Mouse (Mus musculus) adipocyte (in vitro differentiated cells): Measurements from ENCODE around the gene Xpc.
"Not testable (repeated sequence)": the region's sequence is repeated elsewhere in the genome, so short reads cannot be mapped to it uniquely, and the experiment has no call there.

Experiments used
- DNase-seq: peaks from one replicate; pipeline ENCODE4 v3.0.0-alpha.2; 2016; ENCODE audit warnings: low spot score

The Xpc gene

GRCm38 (mm10) chr6:91472319-91472718 is 43.4 kb downstream of the Xpc start:
- DNase-seq = no peak

- DNase-seq = not testable (repeated sequence)
Observed at GRCm38 (mm10) chr6:91471427-91471826, 44.3 kb downstream of the Xpc start.

- DNase-seq = no peak
Observed at GRCm38 (mm10) chr6:91470712-91471111, 45.0 kb downstream of the Xpc start.

GRCm38 (mm10) chr6:91467106-91467505 is 48.6 kb downstream of the Xpc start:
- no peak for DNase-seq

- no peak for DNase-seq
Observed at GRCm38 (mm10) chr6:91465756-91466155, 49.9 kb downstream of the Xpc start.

GRCm38 (mm10) chr6:91459471-91459870 is 56.2 kb downstream of the Xpc start:
- peak; percentile 41 for DNase-seq

- no peak for DNase-seq
Observed at GRCm38 (mm10) chr6:91454546-91454945, 61.1 kb downstream of the Xpc start.

GRCm38 (mm10) chr6:91452056-91452455 is 63.6 kb downstream of the Xpc start:
- no peak for DNase-seq

GRCm38 (mm10) chr6:91449472-91450225 is 66.0 kb downstream of the Xpc start:
- DNase-seq = no peak

- DNase-seq = no peak
Observed at GRCm38 (mm10) chr6:91445316-91445715, 70.4 kb downstream of the Xpc start.

GRCm38 (mm10) chr6:91441145-91441662 is 74.5 kb downstream of the Xpc start:
- no peak for DNase-seq

GRCm38 (mm10) chr6:91440474-91441144 is 75.1 kb downstream of the Xpc start:
- peak; percentile 97 for DNase-seq
